Mouse (Mus musculus): ENCODE data around the gene Glyctk. TPM values are rescaled to one million over a fixed set of nuclear protein-coding genes. Genes with fewer than 3 reads are reported as not detected.

Gene Glyctk
- polyA plus RNA-seq, 1 experiment from 2014 or later = 3.5 TPM

DNA sequence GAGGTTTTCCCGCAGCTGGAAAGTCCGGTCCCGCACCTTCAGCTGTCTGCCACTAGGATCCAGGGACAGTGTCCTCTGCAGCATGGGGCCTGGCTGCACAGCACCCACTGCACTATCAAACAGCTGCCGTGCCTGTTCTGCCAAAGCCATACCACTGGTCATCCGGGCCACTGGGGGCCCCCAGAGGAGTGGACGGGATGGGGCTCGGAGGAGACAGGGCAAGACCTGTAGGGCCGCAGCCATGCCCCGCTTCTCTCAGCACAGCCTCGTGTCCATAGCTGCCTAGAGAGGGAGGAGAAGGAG, 364 bp downstream of the Glyctk start:
- no peak overlapping the region for H3K27ac ChIP-seq (ENCODE audit: low read length)
- no peaks in the 10 kb centered on the region; the same call in 1 of the 2 replicates for H3K4me1 ChIP-seq (ENCODE audit: control insufficient read depth, insufficient read depth, low read length)
- no peak overlapping the region for H3K9ac ChIP-seq (ENCODE audit: low read length)
- H3K4me2 ChIP-seq (ENCODE audit: low read depth, low read length) = no peak overlapping the region
- H3K27me3 ChIP-seq (ENCODE audit: control insufficient read depth, insufficient read depth, low read length) = peaks cover 3% of the 10 kb centered on the region; the same call in 1 of the 2 replicates
- H3K9me3 ChIP-seq (replicated peaks; ENCODE audit: control insufficient read depth, low read length) = no peaks in the 10 kb centered on the region
- no peaks in the 10 kb centered on the region for H3K36me3 ChIP-seq (ENCODE audit: control insufficient read depth, insufficient read depth, low read length)
- WGBS = 82% methylated on average over 10 of the region's 10 CpGs
- ATAC-seq (ENCODE audit: insufficient read depth, low FRiP score) = no peak
- no peak overlapping the region for H3K4me3 ChIP-seq (replicated peaks; ENCODE audit: low read length)

DNA sequence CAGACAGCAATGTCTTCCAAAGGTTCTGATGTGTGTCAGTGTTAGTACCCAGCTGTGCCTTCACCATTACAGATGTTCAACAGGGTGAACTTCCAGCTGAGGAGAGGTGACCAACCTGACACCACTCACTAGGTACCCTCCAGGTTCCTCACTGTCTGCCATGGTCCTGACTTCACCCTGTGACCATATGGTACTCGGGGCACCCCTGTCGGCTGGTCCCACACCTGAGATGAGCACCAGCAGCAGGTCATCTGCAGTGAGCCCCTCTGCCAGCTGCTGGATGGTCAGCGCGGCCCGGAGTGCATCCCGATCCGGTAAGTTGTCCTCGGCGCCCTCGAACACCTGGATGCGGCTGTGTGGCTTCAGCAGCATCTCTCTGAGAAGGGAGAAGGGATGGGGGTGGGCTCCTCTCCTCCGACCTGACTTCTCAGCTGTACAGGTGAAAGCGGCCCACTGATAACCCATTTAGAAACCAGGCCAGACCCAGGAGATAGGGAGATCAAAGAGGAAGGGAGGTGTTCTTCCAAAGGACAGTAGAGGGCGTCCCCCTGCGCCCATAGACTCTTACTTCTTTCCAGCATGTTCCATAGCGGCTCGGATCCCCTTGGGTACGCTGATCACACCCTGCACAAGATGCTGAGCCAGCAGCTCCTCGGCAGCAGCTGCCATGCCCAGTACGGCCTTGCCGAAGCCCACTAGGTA, 866 bp downstream of the Glyctk start:
- Histone ChIP-seq H3K36me3 (ENCODE audit: control insufficient read depth, insufficient read depth, low read length) (no peaks in the 10 kb centered on the region), H3K9ac (ENCODE audit: low read length) (no peak overlapping the region), H3K4me1 (ENCODE audit: control insufficient read depth, insufficient read depth, low read length) (no peaks in the 10 kb centered on the region; the same call in 1 of the 2 replicates), H3K4me3 (replicated peaks; ENCODE audit: low read length) (no peak overlapping the region), H3K27me3 (ENCODE audit: control insufficient read depth, insufficient read depth, low read length) (peaks cover 3% of the 10 kb centered on the region; the same call in 1 of the 2 replicates), H3K4me2 (ENCODE audit: low read depth, low read length) (no peak overlapping the region), H3K27ac (ENCODE audit: low read length) (no peak overlapping the region), H3K9me3 (replicated peaks; ENCODE audit: control insufficient read depth, low read length) (no peaks in the 10 kb centered on the region)
- 81% methylated on average over 21 of the region's 21 CpGs for WGBS
- no peak for ATAC-seq (ENCODE audit: insufficient read depth, low FRiP score)

DNA sequence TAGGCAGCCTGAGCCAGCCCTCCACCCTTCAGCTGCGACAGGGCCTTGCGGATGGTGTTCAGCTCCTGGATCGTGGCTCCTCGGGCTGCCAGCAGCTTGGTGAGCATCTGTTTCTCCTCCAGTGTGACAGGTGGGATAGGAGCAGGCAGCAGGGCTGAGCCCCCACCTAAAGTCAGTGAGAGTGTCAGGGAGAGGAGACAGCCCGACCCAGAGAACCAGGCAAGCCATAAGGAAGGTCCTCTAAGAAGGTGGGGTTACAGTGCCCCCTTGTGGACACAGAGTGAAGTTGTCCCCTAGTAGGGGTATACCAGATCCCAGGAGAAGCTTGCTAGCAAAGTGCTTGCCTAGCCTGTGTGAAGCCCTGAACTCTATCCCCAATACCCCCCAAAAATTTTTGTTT, 1.5 kb downstream of the Glyctk start:
- WGBS = 54% methylated on average over 5 of the region's 5 CpGs
- H3K4me2 ChIP-seq (ENCODE audit: low read depth, low read length) = no peak overlapping the region
- no peak for ATAC-seq (ENCODE audit: insufficient read depth, low FRiP score)

DNA sequence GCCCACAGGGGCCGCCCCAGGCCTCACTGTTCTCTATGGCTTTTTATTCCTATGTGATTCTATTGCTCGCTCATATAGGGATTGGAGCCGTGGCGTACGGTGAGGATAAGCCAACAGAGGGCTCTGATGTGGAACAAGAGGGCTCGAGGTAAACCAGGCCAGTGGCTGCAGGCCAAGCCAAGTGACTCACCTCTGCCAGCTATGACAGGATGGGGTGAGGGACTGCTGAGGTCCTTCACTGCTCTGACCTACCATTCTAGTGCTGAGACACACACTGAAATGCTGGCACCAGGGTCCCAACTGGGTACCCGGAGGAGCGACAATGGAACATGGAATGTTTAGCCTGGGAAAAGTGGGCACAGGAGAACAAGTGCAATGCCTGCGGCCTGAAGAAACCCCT, 3.8 kb downstream of the Glyctk start:
- WGBS = 85% methylated on average over 9 of the region's 9 CpGs
- no peaks in the 10 kb centered on the region for H3K36me3 ChIP-seq (ENCODE audit: control insufficient read depth, insufficient read depth, low read length)

More for the DNA sequence above, 1.5 kb downstream of the Glyctk start:
- Histone ChIP-seq H3K4me1 (ENCODE audit: control insufficient read depth, insufficient read depth, low read length) (no peaks in the 10 kb centered on the region; the same call in 1 of the 2 replicates), H3K9me3 (replicated peaks; ENCODE audit: control insufficient read depth, low read length) (no peaks in the 10 kb centered on the region), H3K9ac (ENCODE audit: low read length) (no peak overlapping the region), H3K4me3 (replicated peaks; ENCODE audit: low read length) (no peak overlapping the region), H3K27ac (ENCODE audit: low read length) (no peak overlapping the region), H3K27me3 (ENCODE audit: control insufficient read depth, insufficient read depth, low read length) (no peaks in the 10 kb centered on the region), H3K36me3 (ENCODE audit: control insufficient read depth, insufficient read depth, low read length) (no peaks in the 10 kb centered on the region)

DNA sequence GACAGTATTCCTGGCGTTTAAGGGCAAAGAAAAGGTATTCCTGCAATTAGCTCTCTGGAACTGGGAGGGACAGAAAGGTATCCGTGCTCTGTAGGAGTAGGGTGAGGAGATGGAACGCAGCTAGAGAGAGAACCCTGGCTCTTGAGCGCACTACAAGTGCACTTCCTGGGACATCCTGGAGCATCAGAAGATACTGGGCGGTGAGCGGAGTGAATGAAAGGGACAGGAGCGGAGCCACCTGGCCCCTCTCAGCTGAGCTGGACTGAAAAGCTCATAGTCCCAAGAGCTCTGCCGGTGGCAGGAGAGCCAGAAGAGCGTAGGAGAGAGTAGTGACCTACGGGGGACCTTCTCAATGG, 8.6 kb downstream of the Glyctk start:
- no peak for ATAC-seq (ENCODE audit: insufficient read depth, low FRiP score)
- Histone ChIP-seq H3K4me2 (ENCODE audit: low read depth, low read length) (peak overlapping the region; percentile 64), H3K36me3 (ENCODE audit: control insufficient read depth, insufficient read depth, low read length) (no peaks in the 10 kb centered on the region), H3K4me3 (replicated peaks; ENCODE audit: low read length) (peak overlapping the region; percentile 44), H3K9ac (ENCODE audit: low read length) (peak overlapping the region; percentile 61), H3K9me3 (replicated peaks; ENCODE audit: control insufficient read depth, low read length) (no peaks in the 10 kb centered on the region), H3K4me1 (ENCODE audit: control insufficient read depth, insufficient read depth, low read length) (peaks cover 12% of the 10 kb centered on the region), H3K27ac (ENCODE audit: low read length) (no peak overlapping the region), H3K27me3 (ENCODE audit: control insufficient read depth, insufficient read depth, low read length) (peaks cover 24% of the 10 kb centered on the region; the same call in 1 of the 2 replicates)
- 20% methylated on average over 10 of the region's 10 CpGs for WGBS

More for the DNA sequence above, 3.8 kb downstream of the Glyctk start:
- Histone ChIP-seq H3K4me1 (ENCODE audit: control insufficient read depth, insufficient read depth, low read length) (peaks cover 2% of the 10 kb centered on the region), H3K9me3 (replicated peaks; ENCODE audit: control insufficient read depth, low read length) (no peaks in the 10 kb centered on the region), H3K4me2 (ENCODE audit: low read depth, low read length) (no peak overlapping the region), H3K27me3 (ENCODE audit: control insufficient read depth, insufficient read depth, low read length) (peaks cover 9% of the 10 kb centered on the region; the same call in 1 of the 2 replicates), H3K9ac (ENCODE audit: low read length) (no peak overlapping the region), H3K4me3 (replicated peaks; ENCODE audit: low read length) (no peak overlapping the region), H3K27ac (ENCODE audit: low read length) (no peak overlapping the region)
- no peak for ATAC-seq (ENCODE audit: insufficient read depth, low FRiP score)

DNA sequence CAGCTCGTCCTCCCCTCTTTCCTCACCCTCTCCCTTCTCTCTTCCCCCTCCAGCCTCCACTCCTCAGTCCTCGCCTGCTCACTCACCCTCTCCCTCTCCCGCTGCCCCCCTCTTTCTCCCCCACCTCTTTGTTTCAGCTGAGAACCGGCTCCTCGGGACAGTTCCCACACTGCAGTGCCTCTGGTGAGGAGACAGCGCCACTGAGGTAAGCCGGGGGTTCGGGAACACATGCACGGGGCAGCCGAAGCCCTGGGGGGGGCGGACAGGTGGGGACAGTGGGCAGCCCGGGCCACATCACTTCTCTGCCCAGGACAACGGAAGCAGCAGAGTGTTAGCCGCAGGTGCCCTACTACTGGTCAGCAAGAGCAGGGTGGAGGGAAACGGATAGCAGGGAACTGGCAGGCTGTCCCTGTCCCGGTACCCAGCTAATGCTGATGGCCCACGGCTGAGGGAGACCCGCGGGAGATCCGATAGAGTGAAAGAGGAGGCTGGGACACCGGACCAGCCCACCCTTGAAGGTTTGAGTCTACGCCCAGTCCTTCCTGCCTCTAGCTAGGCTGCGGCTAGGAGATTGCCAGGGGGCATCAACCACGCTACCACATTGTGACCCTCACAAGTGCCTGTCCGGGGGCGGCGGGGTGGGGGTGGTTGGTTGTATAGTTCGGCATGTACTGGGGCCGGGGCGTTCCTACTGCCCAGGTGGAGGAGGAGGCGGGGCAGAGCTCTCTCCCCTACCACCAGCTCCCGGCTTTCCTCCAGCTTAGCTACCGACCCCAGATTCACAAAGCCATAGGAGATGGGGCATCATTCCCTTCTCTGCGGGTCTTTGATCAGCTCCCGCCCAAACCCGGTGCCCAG, 9.2 kb downstream of the Glyctk start:
- H3K27me3 ChIP-seq (ENCODE audit: control insufficient read depth, insufficient read depth, low read length) = peaks cover 24% of the 10 kb centered on the region; the same call in 1 of the 2 replicates
- H3K9me3 ChIP-seq (replicated peaks; ENCODE audit: control insufficient read depth, low read length) = no peaks in the 10 kb centered on the region
- no peaks in the 10 kb centered on the region for H3K36me3 ChIP-seq (ENCODE audit: control insufficient read depth, insufficient read depth, low read length)
- ATAC-seq (ENCODE audit: insufficient read depth, low FRiP score) = peak; percentile 46
- H3K4me2 ChIP-seq (ENCODE audit: low read depth, low read length) = peak overlapping the region; percentile 64
- peak overlapping the region; percentile 61 for H3K9ac ChIP-seq (ENCODE audit: low read length)
- peak overlapping the region; percentile 44 for H3K4me3 ChIP-seq (replicated peaks; ENCODE audit: low read length)
- peaks cover 12% of the 10 kb centered on the region for H3K4me1 ChIP-seq (ENCODE audit: control insufficient read depth, insufficient read depth, low read length)
- H3K27ac ChIP-seq (ENCODE audit: low read length) = no peak overlapping the region
- WGBS = 1% methylated on average over 36 of the region's 36 CpGs

DNA sequence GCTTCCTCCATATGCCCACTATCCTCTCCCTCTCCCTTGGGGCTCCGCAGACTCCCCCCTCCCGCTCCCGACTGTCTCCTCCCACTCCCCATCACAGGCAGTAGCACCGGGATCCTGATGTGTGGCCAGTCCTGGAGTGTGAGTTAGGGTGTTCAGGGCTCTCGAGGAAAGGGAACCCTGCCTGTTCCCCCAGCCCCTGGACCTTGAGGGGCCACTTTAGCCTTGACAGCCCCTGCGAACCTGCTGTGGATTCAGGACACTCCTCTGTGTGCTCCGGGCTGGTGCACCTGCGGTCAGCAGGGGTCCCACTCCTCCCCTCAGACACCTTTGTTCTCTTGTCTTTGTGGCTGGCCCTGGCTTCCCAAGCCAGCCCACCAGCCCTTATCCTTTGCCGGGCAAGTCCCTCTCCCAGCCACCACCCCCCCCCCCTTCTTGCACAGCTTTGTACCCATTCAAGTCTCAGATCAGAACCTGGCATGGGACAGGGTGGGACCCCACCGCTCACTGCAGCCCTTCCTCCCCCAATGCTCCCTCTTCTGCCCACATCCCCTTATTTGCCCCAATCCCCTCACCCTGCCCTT, 10.0 kb downstream of the Glyctk start:
- H3K27me3 ChIP-seq (ENCODE audit: control insufficient read depth, insufficient read depth, low read length) = peaks cover 24% of the 10 kb centered on the region; the same call in 1 of the 2 replicates
- H3K4me1 ChIP-seq (ENCODE audit: control insufficient read depth, insufficient read depth, low read length) = peaks cover 12% of the 10 kb centered on the region
- H3K27ac ChIP-seq (ENCODE audit: low read length) = no peak overlapping the region
- H3K4me2 ChIP-seq (ENCODE audit: low read depth, low read length) = peak overlapping the region; percentile 64
- H3K9me3 ChIP-seq (replicated peaks; ENCODE audit: control insufficient read depth, low read length) = no peaks in the 10 kb centered on the region
- H3K4me3 ChIP-seq (replicated peaks; ENCODE audit: low read length) = peak overlapping the region; percentile 44
- no peaks in the 10 kb centered on the region for H3K36me3 ChIP-seq (ENCODE audit: control insufficient read depth, insufficient read depth, low read length)
- WGBS = 4% methylated on average over 10 of the region's 10 CpGs
- 0 out of 2 replicates have a peak, but pooled peaks have one; percentile 12 for ATAC-seq (ENCODE audit: insufficient read depth, low FRiP score)
- peak overlapping the region; percentile 61 for H3K9ac ChIP-seq (ENCODE audit: low read length)

DNA sequence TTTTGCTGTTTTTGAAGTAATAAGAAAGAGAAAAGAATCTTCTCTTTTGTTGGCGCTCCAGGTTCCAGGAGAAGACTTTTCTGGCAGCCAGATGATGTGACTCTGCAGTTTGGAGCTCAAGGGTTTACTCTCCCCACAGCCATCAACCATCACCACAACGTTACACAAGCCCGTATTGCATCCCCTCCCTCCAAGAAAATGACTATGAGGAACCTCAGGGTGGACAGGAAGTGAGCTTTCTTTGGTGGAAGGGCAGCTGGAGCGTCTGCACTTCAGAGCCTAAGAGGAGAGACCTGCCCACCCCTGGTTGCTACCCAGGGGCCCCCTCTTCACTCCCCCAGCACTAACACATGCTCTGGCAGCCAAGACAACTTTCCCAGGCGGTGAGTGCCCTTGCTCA, 10.7 kb downstream of the Glyctk start:
- H3K27me3 ChIP-seq (ENCODE audit: control insufficient read depth, insufficient read depth, low read length) = peaks cover 24% of the 10 kb centered on the region; the same call in 1 of the 2 replicates
- WGBS = 29% methylated on average over 5 of the region's 5 CpGs

DNA sequence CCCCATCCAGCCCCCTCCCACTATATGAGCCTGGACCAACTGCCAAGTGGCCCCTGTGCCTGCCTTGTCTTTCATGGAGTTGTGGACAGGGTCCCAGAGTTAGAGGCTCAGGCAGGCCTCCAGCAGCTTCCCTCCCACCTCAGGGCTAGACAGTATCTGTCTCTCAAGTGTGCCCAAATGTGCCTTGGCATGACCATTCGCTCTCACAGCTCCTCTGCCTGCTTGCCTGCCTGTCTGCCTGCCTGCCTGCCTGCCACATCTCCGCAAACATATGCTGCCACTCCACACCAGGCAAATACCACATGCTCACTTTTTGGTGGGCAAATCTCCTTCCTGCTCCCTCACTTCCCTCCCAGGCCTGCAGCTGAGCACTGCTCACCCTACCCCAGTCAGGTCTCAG, 12.4 kb downstream of the Glyctk start:
- no peak overlapping the region for H3K4me3 ChIP-seq (replicated peaks; ENCODE audit: low read length)
- H3K27ac ChIP-seq (ENCODE audit: low read length) = no peak overlapping the region
- H3K9ac ChIP-seq (ENCODE audit: low read length) = no peak overlapping the region
- H3K27me3 ChIP-seq (ENCODE audit: control insufficient read depth, insufficient read depth, low read length) = peaks cover 24% of the 10 kb centered on the region; the same call in 1 of the 2 replicates
- no peak overlapping the region for H3K4me2 ChIP-seq (ENCODE audit: low read depth, low read length)
- no peaks in the 10 kb centered on the region for H3K36me3 ChIP-seq (ENCODE audit: control insufficient read depth, insufficient read depth, low read length)
- peaks cover 12% of the 10 kb centered on the region for H3K4me1 ChIP-seq (ENCODE audit: control insufficient read depth, insufficient read depth, low read length)
- ATAC-seq (ENCODE audit: insufficient read depth, low FRiP score) = no peak
- no peaks in the 10 kb centered on the region for H3K9me3 ChIP-seq (replicated peaks; ENCODE audit: control insufficient read depth, low read length)
- 81% methylated on average over 2 of the region's 2 CpGs for WGBS

More for the DNA sequence above, 10.7 kb downstream of the Glyctk start:
- H3K4me1 ChIP-seq (ENCODE audit: control insufficient read depth, insufficient read depth, low read length) = peaks cover 12% of the 10 kb centered on the region
- no peaks in the 10 kb centered on the region for H3K36me3 ChIP-seq (ENCODE audit: control insufficient read depth, insufficient read depth, low read length)
- no peaks in the 10 kb centered on the region for H3K9me3 ChIP-seq (replicated peaks; ENCODE audit: control insufficient read depth, low read length)
- ATAC-seq (ENCODE audit: insufficient read depth, low FRiP score) = no peak
- H3K9ac ChIP-seq (ENCODE audit: low read length) = no peak overlapping the region
- no peak overlapping the region for H3K4me3 ChIP-seq (replicated peaks; ENCODE audit: low read length)
- H3K4me2 ChIP-seq (ENCODE audit: low read depth, low read length) = no peak overlapping the region
- H3K27ac ChIP-seq (ENCODE audit: low read length) = no peak overlapping the region
